Mouse (Mus musculus): ENCODE data around the gene Cage1. TPM values are rescaled to one million over a fixed set of nuclear protein-coding genes. Genes with fewer than 3 reads are reported as not detected.

The Cage1 gene
- 10 to 100 TPM; 12.4 to 13.0 TPM for total RNA-seq (2021)
- long read RNA-seq, experiment 1, partial matches to known transcripts = 0 of 6 reads
- long read RNA-seq, experiment 1, other reads (novel, unspliced or antisense) = 6 of 6 reads
- long read RNA-seq, experiment 2, partial matches to known transcripts = 3 of 26 reads
- long read RNA-seq, experiment 2, other reads (novel, unspliced or antisense) = 16 of 26 reads

- peak; percentile 84 to 96 for DNase-seq (ENCODE audit: low spot score in 2 of 2)
Observed at GRCm38 (mm10) chr13:38037044-38037687, at the start of gene Cage1. Gene Cage1, minus strand, starts transcription at chr13:38037069.

GRCm38 (mm10) chr13:38081161-38081560, 44.3 kb upstream of the Cage1 start:
- DNase-seq (ENCODE audit: low spot score in 2 of 2) = no peak

- no peak for DNase-seq (ENCODE audit: low spot score in 2 of 2)
Observed at GRCm38 (mm10) chr13:38080725-38081124, 43.9 kb upstream of the Cage1 start.

- DNase-seq (ENCODE audit: low spot score in 2 of 2) = no peak
Observed at GRCm38 (mm10) chr13:38080014-38080413, 43.1 kb upstream of the Cage1 start.

GRCm38 (mm10) chr13:38079366-38079765, 42.5 kb upstream of the Cage1 start:
- DNase-seq (ENCODE audit: low spot score in 2 of 2) = no peak

GRCm38 (mm10) chr13:38078836-38079235, 42.0 kb upstream of the Cage1 start:
- no peak for DNase-seq (ENCODE audit: low spot score in 2 of 2)

- no peak for DNase-seq (ENCODE audit: low spot score in 2 of 2)
Observed at GRCm38 (mm10) chr13:38077113-38077512, 40.2 kb upstream of the Cage1 start.

- DNase-seq (ENCODE audit: low spot score in 2 of 2) = no peak
Observed at GRCm38 (mm10) chr13:38074404-38074803, 37.5 kb upstream of the Cage1 start.

- no peak for DNase-seq (ENCODE audit: low spot score in 2 of 2)
Observed at GRCm38 (mm10) chr13:38073374-38074307, 36.8 kb upstream of the Cage1 start.

- peak in 1 of 2 experiments; percentile 23 for DNase-seq (ENCODE audit: low spot score in 2 of 2)
Observed at GRCm38 (mm10) chr13:38070945-38071344, 34.1 kb upstream of the Cage1 start.

- no peak for DNase-seq (ENCODE audit: low spot score in 2 of 2)
Observed at GRCm38 (mm10) chr13:38064854-38065663, 28.2 kb upstream of the Cage1 start.

- DNase-seq (ENCODE audit: low spot score in 2 of 2) = no peak
Observed at GRCm38 (mm10) chr13:38062678-38063077, 25.8 kb upstream of the Cage1 start.

- DNase-seq (ENCODE audit: low spot score in 2 of 2) = no peak
Observed at GRCm38 (mm10) chr13:38049888-38050287, 13.0 kb upstream of the Cage1 start.

GRCm38 (mm10) chr13:38037811-38038210, 942 bp upstream of the Cage1 start:
- no peak for DNase-seq (ENCODE audit: low spot score in 2 of 2)

- DNase-seq (ENCODE audit: low spot score in 2 of 2) = no peak
Observed at GRCm38 (mm10) chr13:38036343-38037043, 376 bp downstream of the Cage1 start, which contains the start of gene Riok1. Gene Riok1, plus strand, starts transcription at chr13:38036995.

- DNase-seq (ENCODE audit: low spot score in 2 of 2) = no peak
Observed at GRCm38 (mm10) chr13:38028407-38028806, 8.5 kb downstream of the Cage1 start.

GRCm38 (mm10) chr13:38027618-38028248, 9.1 kb downstream of the Cage1 start:
- no peak for DNase-seq (ENCODE audit: low spot score in 2 of 2)

- DNase-seq (ENCODE audit: low spot score in 2 of 2) = no peak
Observed at GRCm38 (mm10) chr13:38025874-38026273, 11.0 kb downstream of the Cage1 start.

GRCm38 (mm10) chr13:38018791-38019190, 18.1 kb downstream of the Cage1 start:
- DNase-seq (ENCODE audit: low spot score in 2 of 2) = no peak

- DNase-seq (ENCODE audit: low spot score in 2 of 2) = no peak
Observed at GRCm38 (mm10) chr13:38015591-38015990, 21.3 kb downstream of the Cage1 start.

Data from adrenal gland, postnatal 4 days (tissue).